24 mouse cellular contexts compared by ENCODE assay signal in genomic region chr2:128095270-128095669, GRCm38 (mm10). TPM values are rescaled to one million over a fixed set of nuclear protein-coding genes. Genes with fewer than 3 reads are reported as not detected.
A peak's percentile ranks its signal among the peaks of the same experiment; 100 is the strongest.
DNase-seq lines count a peak whose midpoint lies in the region; ATAC-seq and TF ChIP-seq lines count a peak whose summit lies in the region.
"Had no signal": no experiment of that assay in that cellular context is flagged by ENCODE, and none has a peak within 500 bp of the region (broad histone marks: within the 10 kb centered on the region; RNA-seq: fewer than 3 reads in every experiment).

No protein-coding gene starts in this region.

- H3K4me2 ChIP-seq in kidney, embryonic 14.5 days (replicated peaks; ENCODE audit: low read depth, low read length), result no peak overlapping the region
- no peak overlapping the region for H3K4me2 ChIP-seq in kidney, postnatal 0 days (ENCODE audit: low read length)
- H3K4me2 ChIP-seq in neural tube, embryonic 15.5 days, result no peak overlapping the region
- H3K4me2 ChIP-seq: embryonic facial prominence, embryonic 15.5 days; forebrain, embryonic 15.5 days; heart, embryonic 13.5 days; hindbrain, embryonic 12.5 days had no signal

- no peak overlapping the region for H3K4me3 ChIP-seq in kidney, embryonic 14.5 days (ENCODE audit: low read length)
- H3K4me3 ChIP-seq in kidney, postnatal 0 days (replicated peaks; ENCODE audit: low read depth, low read length), result no peak overlapping the region
- H3K4me3 ChIP-seq in heart, embryonic 10.5 days, result no peak overlapping the region
- no peak overlapping the region for H3K4me3 ChIP-seq in neural tube, embryonic 15.5 days (replicated peaks)
- H3K4me3 ChIP-seq: embryonic facial prominence, embryonic 15.5 days; erythroblast, embryonic 14.5 days; forebrain, embryonic 15.5 days; heart, adult 2 months; heart, embryonic 13.5 days; hindbrain, embryonic 12.5 days had no signal

- H3K9ac ChIP-seq in kidney, embryonic 14.5 days (ENCODE audit: low read depth, low read length), result no peak overlapping the region
- no peak overlapping the region for H3K9ac ChIP-seq in kidney, postnatal 0 days (ENCODE audit: low read depth, low read length)
- no peak overlapping the region for H3K9ac ChIP-seq in neural tube, embryonic 15.5 days (replicated peaks)
- H3K9ac ChIP-seq: embryonic facial prominence, embryonic 15.5 days; forebrain, embryonic 15.5 days; heart, embryonic 13.5 days; hindbrain, embryonic 12.5 days had no signal

- DNase-seq in kidney, adult 11 months, result peak; percentile 76
- peak; percentile 56 to 78 for DNase-seq in kidney, adult 8-10 months
- DNase-seq in kidney, postnatal 0 days (ENCODE audit: low spot score), result peak; percentile 48
- DNase-seq in kidney, postnatal 36 days, result peak; percentile 26 to 81
- DNase-seq in heart, embryonic 10.5 days (ENCODE audit: low spot score), result no peak
- DNase-seq in cerebellum, postnatal 4 days (ENCODE audit: low spot score in 2 of 2), result no peak
- DNase-seq: adrenal gland, postnatal 14 days; cerebellum, adult 18-20 months; cerebellum, adult 9-11 months; cerebellum, postnatal 36 days; embryo, embryonic 11 days; gastrocnemius, postnatal 10 days; heart, adult 2 months; heart, postnatal 4 days had no signal

- 21% methylated on average over 1 of the region's 1 CpGs for WGBS in kidney, embryonic 14.5 days
- 19% methylated on average over 1 of the region's 1 CpGs for WGBS in kidney, postnatal 0 days
- 47% methylated on average over 1 of the region's 1 CpGs for whole genome bisulfite sequencing in heart, embryonic 10.5 days
- WGBS in neural tube, embryonic 15.5 days, result 3% methylated on average over 1 of the region's 1 CpGs

- H3K27ac ChIP-seq in kidney, embryonic 14.5 days (ENCODE audit: low read depth, low read length), result no peak overlapping the region
- H3K27ac ChIP-seq in kidney, postnatal 0 days, result peak overlapping the region; percentile 21; the same call in 1 of the 2 replicates
- H3K27ac ChIP-seq in heart, embryonic 10.5 days, result no peak overlapping the region
- no peak overlapping the region for H3K27ac ChIP-seq in neural tube, embryonic 15.5 days (replicated peaks)
- H3K27ac ChIP-seq: embryonic facial prominence, embryonic 15.5 days; forebrain, embryonic 15.5 days; heart, adult 2 months; heart, embryonic 13.5 days; hindbrain, embryonic 12.5 days had no signal

- no peaks in the 10 kb centered on the region for H3K9me3 ChIP-seq in kidney, embryonic 14.5 days (ENCODE audit: control insufficient read depth, low read length)
- H3K9me3 ChIP-seq in kidney, postnatal 0 days (replicated peaks; ENCODE audit: low read length), result no peaks in the 10 kb centered on the region
- H3K9me3 ChIP-seq in heart, embryonic 10.5 days, result no peaks in the 10 kb centered on the region
- H3K9me3 ChIP-seq in neural tube, embryonic 15.5 days (replicated peaks), result no peaks in the 10 kb centered on the region
- H3K9me3 ChIP-seq: embryonic facial prominence, embryonic 15.5 days; forebrain, embryonic 15.5 days; heart, embryonic 13.5 days; hindbrain, embryonic 12.5 days had no signal

- peaks cover 15% of the 10 kb centered on the region for H3K4me1 ChIP-seq in kidney, embryonic 14.5 days (ENCODE audit: control insufficient read depth, insufficient read depth, low read length)
- H3K4me1 ChIP-seq in kidney, postnatal 0 days (replicated peaks; ENCODE audit: insufficient read depth, low read length), result peaks cover 26% of the 10 kb centered on the region; the same call in 1 of the 2 replicates
- peaks cover 5% of the 10 kb centered on the region; the same call in 1 of the 2 replicates for H3K4me1 ChIP-seq in heart, embryonic 10.5 days
- H3K4me1 ChIP-seq in neural tube, embryonic 15.5 days, result 0 out of 2 replicates have a peak, but pooled peaks cover 6% of the 10 kb centered on the region
- H3K4me1 ChIP-seq: embryonic facial prominence, embryonic 15.5 days; heart, embryonic 13.5 days had no signal

- ATAC-seq in kidney, embryonic 14.5 days (ENCODE audit: low FRiP score, low TSS enrichment), result no peak
- no peak for ATAC-seq in kidney, postnatal 0 days (replicated peaks; ENCODE audit: low FRiP score, low read depth)
- no peak for ATAC-seq in neural tube, embryonic 15.5 days (ENCODE audit: low FRiP score)
- ATAC-seq: activated CD4-positive, CD25-positive, alpha-beta regulatory T cell, adult 4 months; forebrain, embryonic 15.5 days; hindbrain, embryonic 16.5 days; Patski had no signal

- H3K27me3 ChIP-seq in kidney, embryonic 14.5 days (ENCODE audit: control insufficient read depth, insufficient read depth, low read length), result no peaks in the 10 kb centered on the region
- no peaks in the 10 kb centered on the region for H3K27me3 ChIP-seq in kidney, postnatal 0 days (ENCODE audit: insufficient read depth, low read length)
- H3K27me3 ChIP-seq in heart, embryonic 10.5 days (ENCODE audit: insufficient read depth, poor library complexity, severe bottlenecking), result no peaks in the 10 kb centered on the region
- H3K27me3 ChIP-seq in neural tube, embryonic 15.5 days (replicated peaks), result no peaks in the 10 kb centered on the region
- H3K27me3 ChIP-seq: embryonic facial prominence, embryonic 15.5 days; forebrain, embryonic 15.5 days; heart, embryonic 13.5 days; hindbrain, embryonic 12.5 days had no signal

- H3K36me3 ChIP-seq in kidney, embryonic 14.5 days (ENCODE audit: control insufficient read depth, insufficient read depth, low read length), result no peaks in the 10 kb centered on the region
- H3K36me3 ChIP-seq in kidney, postnatal 0 days (ENCODE audit: insufficient read depth, low read length), result no peaks in the 10 kb centered on the region
- H3K36me3 ChIP-seq in heart, embryonic 10.5 days, result no peaks in the 10 kb centered on the region
- no peaks in the 10 kb centered on the region for H3K36me3 ChIP-seq in neural tube, embryonic 15.5 days
- H3K36me3 ChIP-seq: embryonic facial prominence, embryonic 15.5 days; forebrain, embryonic 15.5 days; heart, embryonic 13.5 days; hindbrain, embryonic 12.5 days had no signal

- TF ChIP-seq CTCF in kidney, postnatal 0 days (IDR thresholded peaks at IDR 0.05; ENCODE audit: low read depth), result no peak

RNA-seq across cellular contexts. Expression of gene Bcl2l11, which starts 30.6 kb away (rescaled TPM):
- polyA plus RNA-seq in kidney, embryonic 14.5 days (2014; fragmentation: Nextera tagmentation; extraction: Ambion mirVana), result 20.0 and 31.6 TPM in 2 replicates
- polyA plus RNA-seq in kidney, postnatal 0 days (2015; fragmentation: Nextera tagmentation; extraction: Ambion mirVana), result 15.7 and 16.5 TPM in 2 replicates
- 16.9 and 17.4 TPM in 2 replicates for polyA plus RNA-seq in heart, embryonic 10.5 days (2016; fragmentation: Nextera tagmentation; extraction: Ambion mirVana)
- polyA plus RNA-seq in neural tube, embryonic 15.5 days (2015; fragmentation: Nextera tagmentation; extraction: Ambion mirVana), result 10.1 and 11.8 TPM in 2 replicates

Comparison
In these comparisons a context has a peak if more than half of its experiments do, and no peak if none do; other contexts are left out.
1. DNase-seq: peak in kidney, adult 11 months (single experiment), kidney, adult 8-10 months (2 of 2), kidney, postnatal 0 days (single experiment) and kidney, postnatal 36 days (2 of 2); none in heart, embryonic 10.5 days (single experiment) and cerebellum, postnatal 4 days (0 of 2).